Mouse (Mus musculus): Measurements from ENCODE around the gene Myh11.

DNA sequence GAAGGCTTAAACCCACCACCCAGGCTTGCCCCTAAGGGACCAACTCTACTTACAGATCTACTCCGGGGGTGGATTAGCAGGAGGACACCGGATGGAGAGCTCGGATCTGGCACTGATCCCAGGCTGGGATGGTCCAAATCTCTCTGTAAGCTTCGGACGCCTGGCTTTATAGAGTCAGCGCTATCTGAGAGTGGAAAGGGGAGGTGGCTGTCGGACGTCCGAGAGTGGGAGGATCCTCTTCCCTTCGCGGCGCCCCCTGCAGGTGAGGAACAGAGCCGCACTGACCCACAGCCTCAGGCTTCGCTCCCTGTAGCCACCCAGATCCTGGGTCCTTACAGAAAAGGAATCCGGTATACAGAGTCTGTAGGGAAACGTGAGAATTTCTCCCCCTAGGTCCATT, at the start of gene Myh11:
- TF ChIP-seq CTCF (IDR thresholded peaks at IDR 0.05; ENCODE audit: low read depth), result peak; percentile 86
- no peak for TF ChIP-seq EP300 (optimal IDR thresholded peaks at IDR 0.05)
